Mouse (Mus musculus) embryonic facial prominence, embryonic 11.5 days (tissue): ENCODE results near the gene 4930402K13Rik. TPM values are rescaled to one million over a fixed set of nuclear protein-coding genes. Genes with fewer than 3 reads are reported as not detected.
"Not testable (repeated sequence)": the region's sequence is repeated elsewhere in the genome, so short reads cannot be mapped to it uniquely, and the experiment has no call there.

Experiments used
- ATAC-seq: fragments of 200-750 bp; cut with Nextera tagmentation; replicated peaks from 2 replicates; pipeline ENCODE4 v1.8.0; 2017; ENCODE audit warnings: low read depth; ENCODE audit not compliant: insufficient number of reproducible peaks, low FRiP score, low TSS enrichment
- DNase-seq: peaks from one replicate; pipeline ENCODE4 v3.0.0-alpha.2; 2015; ENCODE audit warnings: low spot score
- H3K27ac ChIP-seq: fragments of 300-500 bp; sonication (generic); replicated peaks from 2 replicates; pipeline ENCODE4 v1.5.1; 2014; ENCODE audit warnings: mild to moderate bottlenecking, low read depth, low read length, control low read depth
- H3K27me3 ChIP-seq: fragments of 300-500 bp; sonication (generic); 2 replicates; pipeline ENCODE4 v1.6.1; 2014; ENCODE audit warnings: mild to moderate bottlenecking, low read length, moderate library complexity, mixed read lengths; ENCODE audit not compliant: control insufficient read depth, insufficient read depth
- H3K36me3 ChIP-seq: fragments of 300-500 bp; sonication (generic); replicated peaks from 2 replicates; pipeline ENCODE4 v1.6.1; 2014; ENCODE audit warnings: low read depth, mild to moderate bottlenecking, low read length, moderate library complexity, mixed read lengths; ENCODE audit not compliant: control insufficient read depth, insufficient read depth
- H3K4me1 ChIP-seq: fragments of 300-500 bp; sonication (generic); 2 replicates; pipeline ENCODE4 v1.6.1; 2014; ENCODE audit warnings: low read length, mixed read lengths; ENCODE audit not compliant: control insufficient read depth, insufficient read depth
- H3K4me2 ChIP-seq: fragments of 300-500 bp; sonication (generic); 2 replicates; pipeline ENCODE4 v1.6.1; 2014; ENCODE audit warnings: low read depth, mild to moderate bottlenecking, control low read depth, low read length, moderate library complexity
- H3K4me3 ChIP-seq: fragments of 300-500 bp; sonication (generic); 2 replicates; pipeline ENCODE4 v1.5.1; 2014; ENCODE audit warnings: low read depth, low read length, control low read depth
- H3K9ac ChIP-seq: fragments of 300-500 bp; sonication (generic); replicated peaks from 2 replicates; pipeline ENCODE4 v1.6.1; 2014; ENCODE audit warnings: mild to moderate bottlenecking, control low read depth, low read length
- H3K9me3 ChIP-seq: fragments of 300-500 bp; sonication (generic); replicated peaks from 2 replicates; pipeline ENCODE4 v1.6.1; 2016; ENCODE audit warnings: mild to moderate bottlenecking, low read length, inconsistent platforms, mixed read lengths; ENCODE audit not compliant: control insufficient read depth
- whole genome bisulfite sequencing: fragments of 180-500 bp; shearing (Covaris S2); extraction: QIAGEN DNeasy Blood & Tissue Kit; methylation state at CpG from one replicate; pipeline ENCODE4 v1.1.7; 2014; 5-methylcytosine and 5-hydroxymethylcytosine counted together
- polyA plus RNA-seq: library from polyadenylated mRNA; unstranded; fragments of >200 nt; fragmentation: Nextera tagmentation; extraction: Ambion mirVana; gene quantifications from 2 replicates; pipeline ENCODE4 v1.2.1, GENCODE M21; 2014

Gene 4930402K13Rik
- not detected in 2 replicates for polyA plus RNA-seq

GRCm38 (mm10) chrX:9104262-9104661 is at the start of gene 4930402K13Rik:
Gene 4930402K13Rik (plus strand): TSS chrX:9104562.
- H3K9ac ChIP-seq = no peak within 1 kb of the TSS
- DNase-seq = no peak
- no peak for ATAC-seq

DNA sequence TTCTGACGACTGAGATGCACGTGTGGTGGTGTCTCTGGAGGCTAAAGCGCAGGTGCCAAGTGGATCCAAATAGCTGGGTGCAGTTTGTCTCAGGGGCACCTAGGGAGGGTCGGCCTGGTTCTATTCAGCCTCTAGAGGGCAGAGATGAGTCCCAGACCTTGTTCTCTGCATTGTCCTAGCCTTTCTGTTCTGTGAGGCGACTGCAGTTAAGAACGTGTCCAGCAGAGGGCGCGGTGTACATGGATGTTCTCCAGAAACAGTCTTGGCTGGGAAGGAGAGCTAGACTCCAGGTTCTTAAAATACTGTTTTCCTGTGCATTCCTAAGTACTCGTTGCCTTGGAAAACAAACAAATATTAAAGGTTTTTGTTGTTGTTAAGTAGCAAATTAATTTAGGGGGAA is 43.4 kb upstream of the 4930402K13Rik start:
- H3K27me3 ChIP-seq, ATAC-seq, DNase-seq, H3K4me1 ChIP-seq, H3K9ac ChIP-seq, H3K27ac ChIP-seq, H3K4me3 ChIP-seq, H3K36me3 ChIP-seq, H3K9me3 ChIP-seq, H3K4me2 ChIP-seq: not testable (repeated sequence)
- WGBS = 9% methylated on average over 5 of the region's 9 CpGs

More at GRCm38 (mm10) chrX:9104262-9104661, at the start of gene 4930402K13Rik:
- no peak within 1 kb of the TSS for H3K4me2 ChIP-seq
- H3K27me3 ChIP-seq = no peaks in the 10 kb centered on the region
- no peaks in the 10 kb centered on the region for H3K4me1 ChIP-seq
- no peaks in the 10 kb centered on the region for H3K9me3 ChIP-seq
- WGBS = 86% methylated on average over 6 of the region's 6 CpGs
- no peaks in the 10 kb centered on the region for H3K36me3 ChIP-seq
- no peak within 1 kb of the TSS for H3K4me3 ChIP-seq
- no peak within 1 kb of the TSS for H3K27ac ChIP-seq

DNA sequence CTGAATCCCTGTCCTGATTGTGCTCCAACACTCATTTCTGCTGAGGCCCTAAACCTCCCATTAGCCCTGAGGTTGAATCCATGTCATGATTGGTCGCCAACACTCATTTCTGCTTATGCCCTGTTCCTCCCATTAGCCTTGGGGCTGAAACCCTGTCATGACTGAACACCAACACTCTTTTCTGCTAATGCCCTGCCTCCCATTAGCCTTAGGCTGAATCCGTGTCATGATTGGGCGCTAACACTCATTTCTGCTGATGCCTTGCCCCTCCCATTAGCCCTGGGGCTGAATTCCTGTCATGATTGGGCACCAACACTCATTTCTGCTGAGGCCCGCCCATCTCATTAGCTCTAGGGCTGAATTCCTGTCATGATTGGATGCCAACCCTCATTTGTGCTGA is 42.3 kb upstream of the 4930402K13Rik start:
- ATAC-seq (no peak), DNase-seq (no peak)
- Histone ChIP-seq H3K27me3 (no peaks in the 10 kb centered on the region), H3K9me3 (no peaks in the 10 kb centered on the region), H3K4me1 (no peaks in the 10 kb centered on the region), H3K9ac (no peak overlapping the region), H3K27ac (no peak overlapping the region), H3K4me3 (no peak overlapping the region), H3K36me3 (no peaks in the 10 kb centered on the region), H3K4me2 (no peak overlapping the region)
- WGBS = 86% methylated on average over 4 of the region's 4 CpGs

- not testable (repeated sequence) for H3K4me1 ChIP-seq, H3K4me2 ChIP-seq, H3K36me3 ChIP-seq, H3K27me3 ChIP-seq, H3K27ac ChIP-seq, DNase-seq, H3K9me3 ChIP-seq, H3K4me3 ChIP-seq, H3K9ac ChIP-seq, ATAC-seq
- 82% methylated on average over 11 of the region's 11 CpGs for WGBS
Observed at GRCm38 (mm10) chrX:9062715-9063114, 41.6 kb upstream of the 4930402K13Rik start, which contains the start of gene Fthl17f. Gene Fthl17f (plus strand): TSS chrX:9063015.

GRCm38 (mm10) chrX:9077699-9078098 is 26.7 kb upstream of the 4930402K13Rik start:
- not testable (repeated sequence) for H3K4me3 ChIP-seq, H3K4me1 ChIP-seq, H3K9me3 ChIP-seq, H3K36me3 ChIP-seq, H3K9ac ChIP-seq, H3K27ac ChIP-seq, H3K27me3 ChIP-seq, H3K4me2 ChIP-seq, ATAC-seq
- peak; percentile 2 for DNase-seq
- WGBS = 15% methylated on average over 7 of the region's 10 CpGs

GRCm38 (mm10) chrX:9095066-9095465 is 9.3 kb upstream of the 4930402K13Rik start:
- H3K9me3 ChIP-seq, H3K36me3 ChIP-seq, H3K27ac ChIP-seq, H3K27me3 ChIP-seq, H3K9ac ChIP-seq, H3K4me3 ChIP-seq, H3K4me2 ChIP-seq, ATAC-seq, H3K4me1 ChIP-seq, DNase-seq: not testable (repeated sequence)

GRCm38 (mm10) chrX:9110381-9110780 is 6.0 kb downstream of the 4930402K13Rik start:
- Histone ChIP-seq H3K4me3 (no peak overlapping the region), H3K9ac (no peak overlapping the region), H3K4me2 (no peak overlapping the region), H3K9me3 (no peaks in the 10 kb centered on the region), H3K27me3 (no peaks in the 10 kb centered on the region), H3K27ac (no peak overlapping the region), H3K36me3 (no peaks in the 10 kb centered on the region), H3K4me1 (no peaks in the 10 kb centered on the region)
- ATAC-seq = no peak
- 72% methylated on average over 2 of the region's 2 CpGs for WGBS
- DNase-seq = no peak

- Histone ChIP-seq H3K4me3 (no peak overlapping the region), H3K9me3 (no peaks in the 10 kb centered on the region), H3K36me3 (no peaks in the 10 kb centered on the region), H3K27ac (no peak overlapping the region), H3K27me3 (no peaks in the 10 kb centered on the region), H3K4me2 (no peak overlapping the region), H3K4me1 (no peaks in the 10 kb centered on the region), H3K9ac (no peak overlapping the region)
- ATAC-seq = no peak
- 65% methylated on average over 4 of the region's 4 CpGs for WGBS
- DNase-seq = no peak
Observed at GRCm38 (mm10) chrX:9124928-9125327, 20.6 kb downstream of the 4930402K13Rik start.
